Comparison of ENCODE assay signal across 14 mouse cellular contexts in genomic region chr10:39449179-39449578, GRCm38 (mm10).
DNase-seq lines count a peak whose midpoint lies in the region; ATAC-seq and TF ChIP-seq lines count a peak whose summit lies in the region.
"Had no signal": no experiment of that assay in that cellular context is flagged by ENCODE, and none has a peak within 500 bp of the region (broad histone marks: within the 10 kb centered on the region; RNA-seq: fewer than 3 reads in every experiment).

No protein-coding gene starts in this region.

- ATAC-seq in embryonic facial prominence, embryonic 14.5 days (ENCODE audit: low read depth), result no peak
- ATAC-seq in limb, embryonic 12.5 days (ENCODE audit: insufficient number of reproducible peaks, insufficient read depth, low FRiP score, low TSS enrichment, low read depth), result no peak
- ATAC-seq in stomach, embryonic 14.5 days (ENCODE audit: insufficient number of reproducible peaks, insufficient read depth, low FRiP score, low read depth), result peak; percentile 34; the same call in 1 of the 2 replicates
- no peak for ATAC-seq in stomach, postnatal 0 days (ENCODE audit: low FRiP score, low TSS enrichment)
- no peak for ATAC-seq in forebrain, embryonic 12.5 days (ENCODE audit: low FRiP score)
- ATAC-seq: liver, embryonic 12.5 days had no signal

- no peak for TF ChIP-seq CTCF in stomach, postnatal 0 days (IDR thresholded peaks at IDR 0.05; ENCODE audit: low read depth)

- no peak overlapping the region for H3K27ac ChIP-seq in embryonic facial prominence, embryonic 14.5 days (replicated peaks; ENCODE audit: low read depth, low read length)
- H3K27ac ChIP-seq in embryonic facial prominence, embryonic 10.5 days (replicated peaks), result no peak overlapping the region
- H3K27ac ChIP-seq in limb, embryonic 12.5 days, result peak overlapping the region; percentile 37; the same call in 1 of the 2 replicates
- no peak overlapping the region for H3K27ac ChIP-seq in limb, embryonic 10.5 days
- no peak overlapping the region for H3K27ac ChIP-seq in stomach, embryonic 14.5 days (ENCODE audit: low read length)
- no peak overlapping the region for H3K27ac ChIP-seq in stomach, postnatal 0 days (replicated peaks)
- no peak overlapping the region for H3K27ac ChIP-seq in forebrain, embryonic 12.5 days
- H3K27ac ChIP-seq: forebrain, embryonic 10.5 days; liver, embryonic 12.5 days had no signal

- peaks cover 28% of the 10 kb centered on the region for H3K4me1 ChIP-seq in embryonic facial prominence, embryonic 14.5 days (ENCODE audit: control insufficient read depth, insufficient read depth, low read length)
- H3K4me1 ChIP-seq in embryonic facial prominence, embryonic 10.5 days, result peaks cover 37% of the 10 kb centered on the region
- peaks cover 32% of the 10 kb centered on the region for H3K4me1 ChIP-seq in limb, embryonic 12.5 days (replicated peaks)
- H3K4me1 ChIP-seq in limb, embryonic 10.5 days, result peaks cover 31% of the 10 kb centered on the region
- no peaks in the 10 kb centered on the region for H3K4me1 ChIP-seq in stomach, embryonic 14.5 days (ENCODE audit: control insufficient read depth, insufficient read depth, low read length)
- peaks cover 2% of the 10 kb centered on the region; the same call in 1 of the 2 replicates for H3K4me1 ChIP-seq in stomach, postnatal 0 days (replicated peaks; ENCODE audit: control insufficient read depth, insufficient read depth)
- peaks cover 39% of the 10 kb centered on the region for H3K4me1 ChIP-seq in forebrain, embryonic 12.5 days

- no peaks in the 10 kb centered on the region for H3K27me3 ChIP-seq in embryonic facial prominence, embryonic 14.5 days (replicated peaks; ENCODE audit: control insufficient read depth, insufficient read depth, low read length)
- no peaks in the 10 kb centered on the region for H3K27me3 ChIP-seq in embryonic facial prominence, embryonic 10.5 days (replicated peaks; ENCODE audit: low read depth, poor library complexity, severe bottlenecking)
- no peaks in the 10 kb centered on the region for H3K27me3 ChIP-seq in limb, embryonic 12.5 days
- no peaks in the 10 kb centered on the region for H3K27me3 ChIP-seq in limb, embryonic 10.5 days (ENCODE audit: low read depth, poor library complexity, severe bottlenecking)
- H3K27me3 ChIP-seq in stomach, embryonic 14.5 days (ENCODE audit: control insufficient read depth, insufficient read depth, low read length), result no peaks in the 10 kb centered on the region
- no peaks in the 10 kb centered on the region for H3K27me3 ChIP-seq in stomach, postnatal 0 days (ENCODE audit: control insufficient read depth, insufficient read depth, low read length)
- H3K27me3 ChIP-seq in forebrain, embryonic 12.5 days, result no peaks in the 10 kb centered on the region
- H3K27me3 ChIP-seq: heart, embryonic 15.5 days; liver, embryonic 12.5 days had no signal

- H3K4me2 ChIP-seq in embryonic facial prominence, embryonic 14.5 days (ENCODE audit: low read depth, low read length), result no peak overlapping the region
- no peak overlapping the region for H3K4me2 ChIP-seq in limb, embryonic 12.5 days
- H3K4me2 ChIP-seq in stomach, embryonic 14.5 days (replicated peaks; ENCODE audit: low read depth, low read length), result no peak overlapping the region
- H3K4me2 ChIP-seq in stomach, postnatal 0 days (replicated peaks; ENCODE audit: low read depth), result no peak overlapping the region
- no peak overlapping the region for H3K4me2 ChIP-seq in forebrain, embryonic 12.5 days
- H3K4me2 ChIP-seq: heart, embryonic 15.5 days; liver, embryonic 12.5 days had no signal

- H3K4me3 ChIP-seq in embryonic facial prominence, embryonic 14.5 days (ENCODE audit: low read depth, low read length), result no peak overlapping the region
- H3K4me3 ChIP-seq in embryonic facial prominence, embryonic 10.5 days, result no peak overlapping the region
- no peak overlapping the region for H3K4me3 ChIP-seq in limb, embryonic 12.5 days (replicated peaks)
- H3K4me3 ChIP-seq in limb, embryonic 10.5 days, result no peak overlapping the region
- H3K4me3 ChIP-seq in stomach, embryonic 14.5 days (ENCODE audit: low read depth, low read length), result no peak overlapping the region
- no peak overlapping the region for H3K4me3 ChIP-seq in stomach, postnatal 0 days (ENCODE audit: low read depth, low read length)
- no peak overlapping the region for H3K4me3 ChIP-seq in forebrain, embryonic 12.5 days (replicated peaks)
- H3K4me3 ChIP-seq: forebrain, embryonic 10.5 days; heart, embryonic 15.5 days; liver, embryonic 12.5 days had no signal

- 57% methylated on average over 4 of the region's 4 CpGs for WGBS in embryonic facial prominence, embryonic 14.5 days
- WGBS in embryonic facial prominence, embryonic 10.5 days, result 79% methylated on average over 4 of the region's 4 CpGs
- 61% methylated on average over 4 of the region's 4 CpGs for WGBS in limb, embryonic 12.5 days
- 67% methylated on average over 4 of the region's 4 CpGs for WGBS in limb, embryonic 10.5 days
- 57% methylated on average over 4 of the region's 4 CpGs for WGBS in stomach, embryonic 14.5 days
- 49% methylated on average over 4 of the region's 4 CpGs for WGBS in stomach, postnatal 0 days
- WGBS in forebrain, embryonic 12.5 days, result 76% methylated on average over 4 of the region's 4 CpGs

- H3K36me3 ChIP-seq in embryonic facial prominence, embryonic 14.5 days (ENCODE audit: control insufficient read depth, insufficient read depth, low read length), result no peaks in the 10 kb centered on the region
- H3K36me3 ChIP-seq in embryonic facial prominence, embryonic 10.5 days (replicated peaks), result no peaks in the 10 kb centered on the region
- no peaks in the 10 kb centered on the region for H3K36me3 ChIP-seq in limb, embryonic 12.5 days
- H3K36me3 ChIP-seq in limb, embryonic 10.5 days, result no peaks in the 10 kb centered on the region
- no peaks in the 10 kb centered on the region for H3K36me3 ChIP-seq in stomach, embryonic 14.5 days (ENCODE audit: control insufficient read depth, insufficient read depth, low read length)
- no peaks in the 10 kb centered on the region for H3K36me3 ChIP-seq in stomach, postnatal 0 days (ENCODE audit: control insufficient read depth, insufficient read depth, low read length)
- H3K36me3 ChIP-seq in forebrain, embryonic 12.5 days (replicated peaks), result no peaks in the 10 kb centered on the region
- H3K36me3 ChIP-seq: heart, embryonic 15.5 days; liver, embryonic 12.5 days had no signal

- no peak for TF ChIP-seq EP300 in stomach, postnatal 0 days (optimal IDR thresholded peaks at IDR 0.05)

- H3K9me3 ChIP-seq in embryonic facial prominence, embryonic 14.5 days (ENCODE audit: control insufficient read depth, low read length), result no peaks in the 10 kb centered on the region
- no peaks in the 10 kb centered on the region for H3K9me3 ChIP-seq in embryonic facial prominence, embryonic 10.5 days
- H3K9me3 ChIP-seq in limb, embryonic 12.5 days, result no peaks in the 10 kb centered on the region
- no peaks in the 10 kb centered on the region for H3K9me3 ChIP-seq in limb, embryonic 10.5 days (replicated peaks)
- no peaks in the 10 kb centered on the region for H3K9me3 ChIP-seq in stomach, embryonic 14.5 days (ENCODE audit: control insufficient read depth, low read depth, low read length)
- no peaks in the 10 kb centered on the region for H3K9me3 ChIP-seq in stomach, postnatal 0 days (ENCODE audit: control insufficient read depth, low read length)
- H3K9me3 ChIP-seq in forebrain, embryonic 12.5 days, result no peaks in the 10 kb centered on the region
- H3K9me3 ChIP-seq: forebrain, embryonic 10.5 days; heart, embryonic 15.5 days; liver, embryonic 12.5 days had no signal

- no peak overlapping the region for H3K9ac ChIP-seq in embryonic facial prominence, embryonic 14.5 days (ENCODE audit: low read depth, low read length)
- H3K9ac ChIP-seq in limb, embryonic 12.5 days (replicated peaks), result no peak overlapping the region
- no peak overlapping the region for H3K9ac ChIP-seq in stomach, embryonic 14.5 days (replicated peaks; ENCODE audit: low read depth, low read length)
- no peak overlapping the region for H3K9ac ChIP-seq in stomach, postnatal 0 days (ENCODE audit: low read length)
- H3K9ac ChIP-seq in forebrain, embryonic 12.5 days, result no peak overlapping the region
- H3K9ac ChIP-seq: heart, embryonic 15.5 days; liver, embryonic 12.5 days had no signal

- DNase-seq in embryonic facial prominence, embryonic 14.5 days (ENCODE audit: low spot score), result peak; percentile 22
- no peak for DNase-seq in embryonic facial prominence, embryonic 10.5 days (ENCODE audit: low spot score)
- no peak for DNase-seq in limb, embryonic 10.5 days (ENCODE audit: low spot score)
- no peak for DNase-seq in stomach, postnatal 0 days (ENCODE audit: low spot score)
- DNase-seq in testis, postnatal 10 days (ENCODE audit: low spot score), result no peak
- DNase-seq: cerebellum, adult 18-20 months; kidney, adult 2 months; thymus, adult 2 months had no signal
